Mouse (Mus musculus): ENCODE results near the gene Gucy1b1. TPM values are rescaled to one million over a fixed set of nuclear protein-coding genes. Genes with fewer than 3 reads are reported as not detected.

Gucy1b1 gene
- polyA plus RNA-seq, 1 experiment from 2014 or later: 9.7 TPM

- Histone ChIP-seq H3K36me3 (no peaks in the 10 kb centered on the region), H3K9me3 (no peaks in the 10 kb centered on the region), H3K4me3 (no peak overlapping the region), H3K27ac (peak overlapping the region; percentile 24; the same call in 1 of the 2 replicates), H3K9ac (no peak overlapping the region), H3K4me1 (peaks cover 12% of the 10 kb centered on the region), H3K4me2 (replicated peaks) (no peak overlapping the region), H3K27me3 (no peaks in the 10 kb centered on the region)
- ATAC-seq (ENCODE audit: insufficient number of reproducible peaks, insufficient read depth, low FRiP score, low TSS enrichment): no peak
- WGBS: 43% methylated on average over 5 of the region's 5 CpGs
These were observed 20.1 kb downstream of the Gucy1b1 start for GRCm38 (mm10) chr3:82054283-82054974.

GRCm38 (mm10) chr3:82052029-82052428 lies 22.5 kb downstream of the Gucy1b1 start:
- H3K4me3 ChIP-seq: no peak overlapping the region
- WGBS: 57% methylated on average over 2 of the region's 2 CpGs
- no peaks in the 10 kb centered on the region for H3K9me3 ChIP-seq
- no peak overlapping the region for H3K9ac ChIP-seq
- H3K27ac ChIP-seq: no peak overlapping the region
- no peaks in the 10 kb centered on the region for H3K27me3 ChIP-seq
- H3K4me1 ChIP-seq: peaks cover 12% of the 10 kb centered on the region
- ATAC-seq (ENCODE audit: insufficient number of reproducible peaks, insufficient read depth, low FRiP score, low TSS enrichment): no peak
- H3K4me2 ChIP-seq (replicated peaks): no peak overlapping the region
- no peaks in the 10 kb centered on the region for H3K36me3 ChIP-seq

GRCm38 (mm10) chr3:82051468-82051867 lies 23.0 kb downstream of the Gucy1b1 start:
- H3K4me2 ChIP-seq (replicated peaks): no peak overlapping the region
- H3K27me3 ChIP-seq: no peaks in the 10 kb centered on the region
- no peaks in the 10 kb centered on the region for H3K36me3 ChIP-seq
- ATAC-seq (ENCODE audit: insufficient number of reproducible peaks, insufficient read depth, low FRiP score, low TSS enrichment): 0 out of 2 replicates have a peak, but pooled peaks have one; percentile 60
- no peaks in the 10 kb centered on the region for H3K9me3 ChIP-seq
- H3K4me1 ChIP-seq: peaks cover 12% of the 10 kb centered on the region
- H3K27ac ChIP-seq: no peak overlapping the region
- H3K4me3 ChIP-seq: no peak overlapping the region
- H3K9ac ChIP-seq: no peak overlapping the region

- Histone ChIP-seq H3K4me2 (replicated peaks) (no peak overlapping the region; the same call in 1 of the 2 replicates), H3K27me3 (no peaks in the 10 kb centered on the region), H3K4me3 (no peak overlapping the region), H3K9me3 (no peaks in the 10 kb centered on the region), H3K9ac (no peak overlapping the region), H3K27ac (peak overlapping the region; percentile 4; the same call in 1 of the 2 replicates), H3K36me3 (no peaks in the 10 kb centered on the region), H3K4me1 (peaks cover 7% of the 10 kb centered on the region; the same call in 1 of the 2 replicates)
- no peak for ATAC-seq (ENCODE audit: insufficient number of reproducible peaks, insufficient read depth, low FRiP score, low TSS enrichment)
- WGBS: 56% methylated on average over 7 of the region's 7 CpGs
These were observed 25.8 kb downstream of the Gucy1b1 start for GRCm38 (mm10) chr3:82048681-82049080.

- H3K36me3 ChIP-seq: no peaks in the 10 kb centered on the region
- no peak overlapping the region for H3K4me2 ChIP-seq (replicated peaks)
- no peak overlapping the region for H3K27ac ChIP-seq
- no peak overlapping the region for H3K4me3 ChIP-seq
- H3K9ac ChIP-seq: no peak overlapping the region
- whole genome bisulfite sequencing: 42% methylated on average over 4 of the region's 4 CpGs
- no peaks in the 10 kb centered on the region for H3K27me3 ChIP-seq
- H3K9me3 ChIP-seq: no peaks in the 10 kb centered on the region
- ATAC-seq (ENCODE audit: insufficient number of reproducible peaks, insufficient read depth, low FRiP score, low TSS enrichment): no peak
- H3K4me1 ChIP-seq: peaks cover 7% of the 10 kb centered on the region; the same call in 1 of the 2 replicates
These were observed 26.4 kb downstream of the Gucy1b1 start for GRCm38 (mm10) chr3:82048078-82048477.

GRCm38 (mm10) chr3:82047100-82047753 lies 27.3 kb downstream of the Gucy1b1 start:
- Histone ChIP-seq H3K4me2 (replicated peaks) (no peak overlapping the region), H3K27ac (no peak overlapping the region), H3K9me3 (no peaks in the 10 kb centered on the region), H3K4me3 (no peak overlapping the region), H3K9ac (no peak overlapping the region), H3K27me3 (no peaks in the 10 kb centered on the region), H3K4me1 (peaks cover 4% of the 10 kb centered on the region; the same call in 1 of the 2 replicates), H3K36me3 (no peaks in the 10 kb centered on the region)
- 28% methylated on average over 8 of the region's 8 CpGs for WGBS
- ATAC-seq (ENCODE audit: insufficient number of reproducible peaks, insufficient read depth, low FRiP score, low TSS enrichment): no peak

- Histone ChIP-seq H3K4me2 (replicated peaks) (no peak overlapping the region), H3K27me3 (no peaks in the 10 kb centered on the region), H3K9ac (no peak overlapping the region), H3K4me3 (no peak overlapping the region), H3K27ac (no peak overlapping the region), H3K9me3 (no peaks in the 10 kb centered on the region), H3K4me1 (no peaks in the 10 kb centered on the region), H3K36me3 (no peaks in the 10 kb centered on the region)
- WGBS: 82% methylated on average over 8 of the region's 8 CpGs
- ATAC-seq (ENCODE audit: insufficient number of reproducible peaks, insufficient read depth, low FRiP score, low TSS enrichment): no peak
These were observed 28.4 kb downstream of the Gucy1b1 start for GRCm38 (mm10) chr3:82046087-82046486.

- no peak overlapping the region for H3K9ac ChIP-seq
- H3K27ac ChIP-seq: no peak overlapping the region
- H3K4me2 ChIP-seq (replicated peaks): no peak overlapping the region
- H3K9me3 ChIP-seq: no peaks in the 10 kb centered on the region
- H3K4me3 ChIP-seq: no peak overlapping the region
- 84% methylated on average over 5 of the region's 5 CpGs for WGBS
- no peaks in the 10 kb centered on the region for H3K27me3 ChIP-seq
- H3K36me3 ChIP-seq: no peaks in the 10 kb centered on the region
- no peaks in the 10 kb centered on the region for H3K4me1 ChIP-seq
- ATAC-seq (ENCODE audit: insufficient number of reproducible peaks, insufficient read depth, low FRiP score, low TSS enrichment): no peak
These were observed 29.6 kb downstream of the Gucy1b1 start for GRCm38 (mm10) chr3:82044902-82045301.

GRCm38 (mm10) chr3:82043676-82044075 lies 30.8 kb downstream of the Gucy1b1 start:
- ATAC-seq (ENCODE audit: insufficient number of reproducible peaks, insufficient read depth, low FRiP score, low TSS enrichment): no peak
- H3K27ac ChIP-seq: no peak overlapping the region
- no peaks in the 10 kb centered on the region for H3K9me3 ChIP-seq
- no peak overlapping the region for H3K4me2 ChIP-seq (replicated peaks)
- no peaks in the 10 kb centered on the region for H3K36me3 ChIP-seq
- H3K27me3 ChIP-seq: no peaks in the 10 kb centered on the region
- H3K4me1 ChIP-seq: no peaks in the 10 kb centered on the region
- H3K9ac ChIP-seq: no peak overlapping the region
- H3K4me3 ChIP-seq: no peak overlapping the region
- WGBS: 82% methylated on average over 6 of the region's 6 CpGs

GRCm38 (mm10) chr3:82036262-82037044 lies 38.0 kb downstream of the Gucy1b1 start:
- ATAC-seq (ENCODE audit: insufficient number of reproducible peaks, insufficient read depth, low FRiP score, low TSS enrichment): no peak
- 80% methylated on average over 2 of the region's 2 CpGs for WGBS
- H3K9me3 ChIP-seq: no peaks in the 10 kb centered on the region

GRCm38 (mm10) chr3:82030008-82030748 lies 44.3 kb downstream of the Gucy1b1 start:
- no peak for ATAC-seq (ENCODE audit: insufficient number of reproducible peaks, insufficient read depth, low FRiP score, low TSS enrichment)
- no peak overlapping the region for H3K4me3 ChIP-seq
- H3K27ac ChIP-seq: no peak overlapping the region
- no peak overlapping the region for H3K4me2 ChIP-seq (replicated peaks)
- no peaks in the 10 kb centered on the region for H3K9me3 ChIP-seq
- H3K4me1 ChIP-seq: no peaks in the 10 kb centered on the region
- no peaks in the 10 kb centered on the region for H3K36me3 ChIP-seq
- no peak overlapping the region for H3K9ac ChIP-seq
- no peaks in the 10 kb centered on the region for H3K27me3 ChIP-seq
- WGBS: 90% methylated on average over 1 of the region's 1 CpGs

More at GRCm38 (mm10) chr3:82036262-82037044, 38.0 kb downstream of the Gucy1b1 start:
- Histone ChIP-seq H3K4me1 (no peaks in the 10 kb centered on the region), H3K27ac (no peak overlapping the region), H3K9ac (no peak overlapping the region), H3K4me2 (replicated peaks) (no peak overlapping the region), H3K27me3 (no peaks in the 10 kb centered on the region), H3K4me3 (no peak overlapping the region), H3K36me3 (no peaks in the 10 kb centered on the region)
